ENCODE assay signal across 12 mouse cellular contexts in the genomic region with DNA sequence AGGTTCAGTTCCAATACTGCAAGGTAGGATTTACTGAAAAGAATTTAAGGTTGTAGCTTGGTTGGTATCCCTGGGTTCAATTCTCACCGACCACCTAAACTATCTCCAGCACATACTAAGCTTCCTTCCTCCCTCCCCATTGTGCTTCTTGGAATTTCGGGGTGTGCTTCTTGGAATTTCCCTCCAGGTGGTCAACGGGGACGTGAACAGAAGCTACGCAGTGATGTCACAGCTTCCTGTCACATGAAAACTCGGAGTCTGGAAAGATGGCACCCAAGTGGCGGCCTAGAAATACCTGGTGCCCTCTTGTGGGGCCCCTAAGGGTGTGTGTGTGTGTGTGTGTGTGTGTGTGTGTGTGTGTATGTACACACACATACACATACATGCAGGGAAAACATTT.
"Had no signal": no experiment of that assay in that cellular context is flagged by ENCODE, and none has a peak within 500 bp of the region (broad histone marks: within the 10 kb centered on the region; RNA-seq: fewer than 3 reads in every experiment).

No protein-coding gene starts in this region.

- H3K27me3 ChIP-seq: limb, embryonic 13.5 days; neural tube, embryonic 12.5 days; neural tube, embryonic 15.5 days; stomach, embryonic 15.5 days had no signal

- H3K4me2 ChIP-seq: limb, embryonic 13.5 days; liver, embryonic 13.5 days; midbrain, embryonic 11.5 days; neural tube, embryonic 12.5 days; neural tube, embryonic 15.5 days; stomach, embryonic 15.5 days had no signal

- H3K4me3 ChIP-seq: layer of hippocampus, adult 2 months; limb, embryonic 10.5 days; limb, embryonic 13.5 days; liver, embryonic 13.5 days; neural tube, embryonic 12.5 days; neural tube, embryonic 15.5 days; stomach, embryonic 15.5 days had no signal

- DNase-seq: kidney, postnatal 14 days; layer of hippocampus, adult 9-11 months; liver; liver, embryonic 13.5 days; right cerebral cortex, postnatal 25 days had no signal

- H3K36me3 ChIP-seq: limb, embryonic 10.5 days; limb, embryonic 13.5 days; liver, embryonic 13.5 days; neural tube, embryonic 12.5 days; neural tube, embryonic 15.5 days; stomach, embryonic 15.5 days had no signal

- H3K9ac ChIP-seq: limb, embryonic 13.5 days; liver, embryonic 13.5 days; neural tube, embryonic 12.5 days; neural tube, embryonic 15.5 days; stomach, embryonic 15.5 days had no signal

- H3K27ac ChIP-seq: layer of hippocampus, adult 2 months; limb, embryonic 10.5 days; limb, embryonic 13.5 days; liver, embryonic 13.5 days; neural tube, embryonic 12.5 days; neural tube, embryonic 15.5 days; stomach, embryonic 15.5 days had no signal

- H3K9me3 ChIP-seq: limb, embryonic 10.5 days; limb, embryonic 13.5 days; liver, embryonic 13.5 days; neural tube, embryonic 12.5 days; neural tube, embryonic 15.5 days; stomach, embryonic 15.5 days had no signal
